21 mouse cellular contexts compared by ENCODE assay signal in the genomic region with DNA sequence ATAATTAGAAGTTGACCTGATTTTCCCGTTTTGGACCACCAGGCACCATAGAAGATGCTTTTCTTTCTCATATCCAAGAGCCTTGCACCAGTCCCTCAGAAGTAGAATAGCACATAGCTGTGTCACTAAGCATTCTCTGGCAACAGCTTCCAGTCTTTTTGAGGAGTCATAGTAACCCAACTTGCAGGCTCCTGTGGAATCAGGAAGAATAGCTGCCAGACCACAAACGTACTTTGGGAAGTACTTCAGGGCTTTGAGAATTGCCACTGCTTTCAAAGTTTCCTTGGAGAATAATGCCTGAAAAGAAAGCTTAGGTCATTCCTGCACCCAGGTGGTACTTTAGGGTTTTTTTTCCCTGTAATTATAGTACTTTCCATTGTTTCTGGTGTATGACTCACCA.
"Had no signal": no experiment of that assay in that cellular context is flagged by ENCODE, and none has a peak within 500 bp of the region (broad histone marks: within the 10 kb centered on the region; RNA-seq: fewer than 3 reads in every experiment).

No protein-coding gene starts in this region.

- H3K36me3 ChIP-seq: limb, embryonic 12.5 days; limb, embryonic 15.5 days; midbrain, embryonic 12.5 days; midbrain, embryonic 15.5 days; neural tube, embryonic 13.5 days; stomach, embryonic 15.5 days had no signal

- H3K9ac ChIP-seq: limb, embryonic 12.5 days; limb, embryonic 15.5 days; liver, embryonic 14.5 days; liver, postnatal 0 days; lung, embryonic 14.5 days; midbrain, embryonic 12.5 days; midbrain, embryonic 15.5 days; neural tube, embryonic 13.5 days; stomach, embryonic 15.5 days had no signal

- H3K4me2 ChIP-seq: limb, embryonic 12.5 days; limb, embryonic 15.5 days; liver, embryonic 11.5 days; lung, embryonic 14.5 days; midbrain, embryonic 12.5 days; midbrain, embryonic 15.5 days; neural tube, embryonic 13.5 days; stomach, embryonic 15.5 days had no signal

- H3K9me3 ChIP-seq: limb, embryonic 12.5 days; limb, embryonic 15.5 days; midbrain, embryonic 12.5 days; midbrain, embryonic 15.5 days; neural tube, embryonic 13.5 days; stomach, embryonic 15.5 days had no signal

- H3K4me3 ChIP-seq: limb, embryonic 12.5 days; limb, embryonic 15.5 days; midbrain, embryonic 12.5 days; midbrain, embryonic 15.5 days; myocyte; neural tube, embryonic 13.5 days; stomach, embryonic 15.5 days had no signal

- DNase-seq: kidney, adult 2 months; kidney, postnatal 10 days; kidney, postnatal 36 days; left cerebral cortex, postnatal 4 days; liver, postnatal 0 days; lung, embryonic 14.5 days; retina, postnatal 1 day; right cerebral cortex, postnatal 25 days; spleen, adult 18-20 months; thymus, postnatal 25 days had no signal

- H3K27ac ChIP-seq: limb, embryonic 12.5 days; limb, embryonic 15.5 days; liver, embryonic 14.5 days; macrophage; midbrain, embryonic 12.5 days; midbrain, embryonic 15.5 days; neural tube, embryonic 13.5 days; stomach, embryonic 15.5 days had no signal

- ATAC-seq: intestine, postnatal 0 days; liver, postnatal 0 days; midbrain, embryonic 15.5 days had no signal

- H3K4me1 ChIP-seq: limb, embryonic 12.5 days; limb, embryonic 15.5 days; midbrain, embryonic 12.5 days; midbrain, embryonic 15.5 days; neural tube, embryonic 13.5 days; stomach, embryonic 15.5 days had no signal

- H3K27me3 ChIP-seq: limb, embryonic 12.5 days; limb, embryonic 15.5 days; midbrain, embryonic 12.5 days; midbrain, embryonic 15.5 days; neural tube, embryonic 13.5 days; stomach, embryonic 15.5 days had no signal
